Mouse (Mus musculus): ENCODE results near the gene Zg16. TPM values are rescaled to one million over a fixed set of nuclear protein-coding genes. Genes with fewer than 3 reads are reported as not detected.
"Not testable (repeated sequence)": the region's sequence is repeated elsewhere in the genome, so short reads cannot be mapped to it uniquely, and the experiment has no call there.

Zg16 gene
- total RNA-seq (2014; rRNA removed; ENCODE audit: low replicate concordance) (not detected in 2 replicates), polyA plus RNA-seq (2015; fragmentation: Nextera tagmentation; extraction: Ambion mirVana) (0.33 TPM in 1 of 2 replicates, not detected in the other)

DNA sequence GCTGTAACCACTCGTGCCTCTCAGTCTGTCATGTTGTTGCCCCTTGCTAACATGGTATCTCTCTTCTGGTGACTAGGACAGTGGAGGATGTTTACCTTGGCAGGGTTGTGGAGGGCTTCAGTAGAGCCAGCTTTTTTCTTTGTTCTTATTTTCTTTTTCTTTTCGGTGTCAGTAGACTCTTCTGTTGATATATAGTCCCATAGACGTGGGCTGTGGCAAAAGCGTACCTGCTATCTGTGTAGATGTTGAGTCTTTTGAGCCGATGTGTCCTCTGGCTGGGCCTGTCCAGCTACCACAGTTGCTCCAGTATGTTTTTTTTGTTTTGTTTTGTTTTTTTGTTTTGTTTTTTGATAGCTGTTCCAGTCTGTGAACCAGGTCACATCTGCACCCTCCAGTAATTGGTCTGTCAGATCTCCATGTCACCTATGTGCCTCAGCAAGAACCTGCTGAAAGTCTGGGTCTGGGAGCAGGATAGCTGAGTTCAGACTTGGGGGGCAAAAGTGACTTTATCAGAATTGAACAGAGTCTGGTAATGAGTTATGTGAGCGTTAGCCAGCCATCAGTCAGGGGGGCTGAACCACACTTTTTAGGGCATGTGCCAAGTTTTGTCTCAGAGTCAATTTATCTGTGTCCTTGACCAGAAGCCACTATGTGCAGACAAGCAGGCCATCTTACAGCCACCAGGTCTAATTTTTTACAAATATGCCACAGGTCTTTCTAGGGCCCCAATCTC is at the start of gene Zg16:
Gene Zg16, minus strand, starts transcription at position 51 of the 733 bp plus-strand sequence.
- not testable (repeated sequence) for H3K4me1 ChIP-seq (ENCODE audit: control insufficient read depth, insufficient read depth); H3K9me3 ChIP-seq (replicated peaks; ENCODE audit: control insufficient read depth, low read length); ATAC-seq (ENCODE audit: insufficient read depth, low read depth); H3K4me3 ChIP-seq (ENCODE audit: low read depth, low read length); H3K9ac ChIP-seq (replicated peaks; ENCODE audit: low read depth, low read length); H3K36me3 ChIP-seq (replicated peaks; ENCODE audit: control insufficient read depth, insufficient read depth, low read length); H3K4me2 ChIP-seq (ENCODE audit: low read depth, low read length); H3K27ac ChIP-seq (ENCODE audit: low read depth); DNase-seq (ENCODE audit: low spot score); H3K27me3 ChIP-seq (ENCODE audit: control insufficient read depth, insufficient read depth, low read length)
- WGBS = 58% methylated on average over 6 of the region's 6 CpGs

DNA sequence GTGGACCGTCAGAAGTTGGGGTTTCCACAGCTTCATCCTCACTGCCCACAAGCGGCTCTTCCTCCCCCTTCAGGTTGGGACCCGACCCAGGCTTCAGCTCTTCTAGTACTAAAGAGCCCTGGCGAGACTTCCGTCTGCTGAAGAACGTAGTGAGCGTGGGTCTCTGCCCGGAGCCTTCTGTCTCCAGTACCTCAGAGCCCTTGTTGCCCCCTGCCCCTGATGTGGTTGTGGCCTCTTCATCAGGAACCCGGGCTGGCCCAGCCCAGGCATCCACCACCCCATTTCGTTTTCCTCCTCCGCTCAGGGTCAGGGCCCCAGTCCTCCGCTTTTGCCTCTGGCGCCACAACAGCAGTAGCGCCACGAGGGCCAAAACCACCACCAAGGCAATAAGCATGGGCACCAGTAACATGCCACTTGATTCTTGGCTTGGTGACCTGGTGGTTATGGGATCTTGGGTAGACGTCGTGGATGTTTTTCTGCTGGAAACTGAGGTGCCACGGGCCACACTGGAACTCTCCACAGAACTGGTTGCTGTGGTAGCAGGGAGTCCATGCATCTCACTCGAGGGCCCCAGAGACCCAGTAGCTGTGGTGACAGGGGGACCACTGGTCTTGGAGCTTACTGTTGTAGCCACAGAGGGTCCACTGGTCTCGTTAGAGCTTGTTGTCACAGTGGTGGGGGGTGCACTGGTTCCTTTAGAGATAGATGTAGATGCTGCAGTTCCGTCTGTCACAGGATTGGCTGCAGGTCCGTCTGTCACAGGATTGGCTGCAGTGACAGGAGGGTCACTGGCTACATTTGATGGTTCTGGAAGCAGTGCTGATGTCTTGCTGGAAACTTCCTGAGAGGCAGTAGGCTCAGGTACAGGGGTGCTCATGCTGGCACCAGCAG is 49.3 kb upstream of the Zg16 start:
- no peak overlapping the region for H3K9ac ChIP-seq (replicated peaks; ENCODE audit: low read depth, low read length)
- WGBS = 72% methylated on average over 22 of the region's 22 CpGs
- no peak overlapping the region for H3K27ac ChIP-seq (ENCODE audit: low read depth)
- no peak for TF ChIP-seq EP300 (IDR thresholded peaks at IDR 0.05; ENCODE audit: low read depth)
- no peaks in the 10 kb centered on the region for H3K36me3 ChIP-seq (replicated peaks; ENCODE audit: control insufficient read depth, insufficient read depth, low read length)
- H3K4me2 ChIP-seq (ENCODE audit: low read depth, low read length) = peak overlapping the region; percentile 22; the same call in 1 of the 2 replicates
- H3K4me1 ChIP-seq (ENCODE audit: control insufficient read depth, insufficient read depth) = no peaks in the 10 kb centered on the region
- no peak for DNase-seq (ENCODE audit: low spot score)
- no peaks in the 10 kb centered on the region for H3K27me3 ChIP-seq (ENCODE audit: control insufficient read depth, insufficient read depth, low read length)
- no peaks in the 10 kb centered on the region for H3K9me3 ChIP-seq (replicated peaks; ENCODE audit: control insufficient read depth, low read length)
- peak overlapping the region; percentile 7; the same call in 1 of the 2 replicates for H3K4me3 ChIP-seq (ENCODE audit: low read depth, low read length)
- ATAC-seq (ENCODE audit: insufficient read depth, low read depth) = no peak

DNA sequence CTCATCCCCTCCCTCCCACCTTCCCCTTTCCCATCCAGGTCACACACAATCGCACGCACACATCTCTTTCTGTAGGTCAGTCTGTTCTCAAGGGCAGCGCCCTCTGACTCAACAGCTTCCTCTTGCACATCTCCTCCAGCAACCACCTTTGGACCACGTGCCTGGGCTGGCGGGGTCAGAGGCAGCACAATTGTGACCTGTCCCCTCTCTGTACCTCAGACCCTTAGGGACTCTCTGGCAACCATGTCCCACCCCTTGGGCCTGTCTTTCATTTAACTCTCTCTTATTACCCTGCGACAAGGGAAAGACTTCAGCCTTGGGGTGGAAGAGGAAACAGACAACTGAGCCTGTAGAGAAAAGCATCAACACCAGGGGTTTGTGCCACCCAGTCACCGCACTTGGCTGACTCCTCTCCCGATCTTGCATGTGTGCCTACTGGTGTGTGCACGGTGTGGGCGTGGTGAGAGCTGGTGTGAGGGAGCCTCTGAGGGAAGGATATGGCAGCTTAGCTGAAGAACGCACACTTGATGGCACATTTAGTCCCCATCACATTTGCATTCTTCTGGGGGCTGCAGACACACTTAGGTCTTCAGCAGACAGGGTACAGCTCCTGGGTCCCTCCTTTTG is 47.8 kb upstream of the Zg16 start:
- DNase-seq (ENCODE audit: low spot score) (no peak), ATAC-seq (ENCODE audit: insufficient read depth, low read depth) (no peak)
- Histone ChIP-seq H3K27me3 (ENCODE audit: control insufficient read depth, insufficient read depth, low read length) (no peaks in the 10 kb centered on the region), H3K4me2 (ENCODE audit: low read depth, low read length) (no peak overlapping the region), H3K9me3 (replicated peaks; ENCODE audit: control insufficient read depth, low read length) (no peaks in the 10 kb centered on the region), H3K36me3 (replicated peaks; ENCODE audit: control insufficient read depth, insufficient read depth, low read length) (no peaks in the 10 kb centered on the region), H3K4me1 (ENCODE audit: control insufficient read depth, insufficient read depth) (no peaks in the 10 kb centered on the region), H3K4me3 (ENCODE audit: low read depth, low read length) (no peak overlapping the region), H3K27ac (ENCODE audit: low read depth) (no peak overlapping the region), H3K9ac (replicated peaks; ENCODE audit: low read depth, low read length) (no peak overlapping the region)
- no peak for TF ChIP-seq EP300 (IDR thresholded peaks at IDR 0.05; ENCODE audit: low read depth)
- TF ChIP-seq CTCF (IDR thresholded peaks at IDR 0.05; ENCODE audit: low read depth) = no peak
- WGBS = 65% methylated on average over 11 of the region's 11 CpGs

DNA sequence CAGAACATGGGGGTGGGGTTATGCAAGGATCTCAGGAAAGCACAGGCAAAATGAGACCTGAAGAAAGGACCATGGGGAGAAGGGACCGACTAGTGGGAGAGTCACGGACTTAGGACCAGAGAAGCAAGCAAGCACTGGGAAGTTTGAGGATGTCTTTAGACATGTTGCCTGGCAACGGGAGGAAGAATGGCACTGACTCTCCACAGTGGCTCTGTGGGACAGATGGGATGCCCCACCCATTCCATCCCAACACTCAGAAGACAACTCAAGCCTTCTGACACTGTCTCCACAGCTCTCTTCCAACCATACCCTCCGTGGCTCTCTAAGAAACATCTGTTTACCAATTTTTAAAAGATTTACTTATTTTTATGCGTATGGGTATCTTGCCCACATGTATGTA is 46.0 kb upstream of the Zg16 start:
- DNase-seq (ENCODE audit: low spot score) = no peak
- ATAC-seq (ENCODE audit: insufficient read depth, low read depth) = no peak
- TF ChIP-seq EP300 (IDR thresholded peaks at IDR 0.05; ENCODE audit: low read depth) = no peak
- no peak for TF ChIP-seq CTCF (IDR thresholded peaks at IDR 0.05; ENCODE audit: low read depth)
- H3K9ac ChIP-seq (replicated peaks; ENCODE audit: low read depth, low read length) = no peak overlapping the region
- H3K36me3 ChIP-seq (replicated peaks; ENCODE audit: control insufficient read depth, insufficient read depth, low read length) = no peaks in the 10 kb centered on the region
- 67% methylated on average over 5 of the region's 5 CpGs for WGBS
- H3K4me1 ChIP-seq (ENCODE audit: control insufficient read depth, insufficient read depth) = no peaks in the 10 kb centered on the region
- H3K27me3 ChIP-seq (ENCODE audit: control insufficient read depth, insufficient read depth, low read length) = no peaks in the 10 kb centered on the region
- no peak overlapping the region for H3K4me3 ChIP-seq (ENCODE audit: low read depth, low read length)
- H3K27ac ChIP-seq (ENCODE audit: low read depth) = no peak overlapping the region
- no peaks in the 10 kb centered on the region for H3K9me3 ChIP-seq (replicated peaks; ENCODE audit: control insufficient read depth, low read length)
- no peak overlapping the region for H3K4me2 ChIP-seq (ENCODE audit: low read depth, low read length)

DNA sequence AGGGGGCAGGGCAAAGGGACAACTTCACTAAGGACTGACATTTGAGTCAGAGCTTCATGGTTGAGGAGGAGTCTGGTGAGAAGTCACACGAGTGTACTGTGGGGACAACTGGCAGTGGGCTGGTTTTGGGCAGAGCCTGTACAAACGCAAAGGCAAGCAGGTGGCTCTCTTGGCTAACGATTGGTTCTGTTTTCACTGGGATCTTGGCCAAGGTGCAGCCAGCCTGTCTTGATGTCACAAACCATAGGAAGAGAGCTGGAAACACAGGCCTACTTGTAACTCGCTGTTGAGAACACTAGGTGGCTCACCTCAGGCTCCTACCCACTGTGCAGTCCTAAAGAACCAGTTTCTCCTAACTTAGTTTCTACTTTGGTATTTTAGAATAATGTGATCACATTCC is 42.5 kb upstream of the Zg16 start:
- no peaks in the 10 kb centered on the region for H3K4me1 ChIP-seq (ENCODE audit: control insufficient read depth, insufficient read depth)
- H3K36me3 ChIP-seq (replicated peaks; ENCODE audit: control insufficient read depth, insufficient read depth, low read length) = no peaks in the 10 kb centered on the region
- peak; percentile 44; the same call in 1 of the 2 replicates for ATAC-seq (ENCODE audit: insufficient read depth, low read depth)
- H3K4me3 ChIP-seq (ENCODE audit: low read depth, low read length) = no peak overlapping the region
- H3K27me3 ChIP-seq (ENCODE audit: control insufficient read depth, insufficient read depth, low read length) = no peaks in the 10 kb centered on the region
- 0 out of 2 replicates have a peak, but pooled peaks cover 1% of the 10 kb centered on the region for H3K9me3 ChIP-seq (replicated peaks; ENCODE audit: control insufficient read depth, low read length)
- no peak overlapping the region for H3K9ac ChIP-seq (replicated peaks; ENCODE audit: low read depth, low read length)
- H3K4me2 ChIP-seq (ENCODE audit: low read depth, low read length) = no peak overlapping the region
- TF ChIP-seq EP300 (IDR thresholded peaks at IDR 0.05; ENCODE audit: low read depth) (no peak), CTCF (IDR thresholded peaks at IDR 0.05; ENCODE audit: low read depth) (peak; percentile 62)
- peak; percentile 63 for DNase-seq (ENCODE audit: low spot score)
- no peak overlapping the region for H3K27ac ChIP-seq (ENCODE audit: low read depth)
- WGBS = 10% methylated on average over 4 of the region's 4 CpGs

Data from heart, postnatal 0 days (tissue).